Mouse (Mus musculus): Measurements from ENCODE around the gene Cep95. TPM values are rescaled to one million over a fixed set of nuclear protein-coding genes. Genes with fewer than 3 reads are reported as not detected.
"Not testable (repeated sequence)": the region's sequence is repeated elsewhere in the genome, so short reads cannot be mapped to it uniquely, and the experiment has no call there.

Gene Cep95
- polyA plus RNA-seq (2012; rRNA removed): 14.0 and 15.4 TPM in 2 replicates

DNA sequence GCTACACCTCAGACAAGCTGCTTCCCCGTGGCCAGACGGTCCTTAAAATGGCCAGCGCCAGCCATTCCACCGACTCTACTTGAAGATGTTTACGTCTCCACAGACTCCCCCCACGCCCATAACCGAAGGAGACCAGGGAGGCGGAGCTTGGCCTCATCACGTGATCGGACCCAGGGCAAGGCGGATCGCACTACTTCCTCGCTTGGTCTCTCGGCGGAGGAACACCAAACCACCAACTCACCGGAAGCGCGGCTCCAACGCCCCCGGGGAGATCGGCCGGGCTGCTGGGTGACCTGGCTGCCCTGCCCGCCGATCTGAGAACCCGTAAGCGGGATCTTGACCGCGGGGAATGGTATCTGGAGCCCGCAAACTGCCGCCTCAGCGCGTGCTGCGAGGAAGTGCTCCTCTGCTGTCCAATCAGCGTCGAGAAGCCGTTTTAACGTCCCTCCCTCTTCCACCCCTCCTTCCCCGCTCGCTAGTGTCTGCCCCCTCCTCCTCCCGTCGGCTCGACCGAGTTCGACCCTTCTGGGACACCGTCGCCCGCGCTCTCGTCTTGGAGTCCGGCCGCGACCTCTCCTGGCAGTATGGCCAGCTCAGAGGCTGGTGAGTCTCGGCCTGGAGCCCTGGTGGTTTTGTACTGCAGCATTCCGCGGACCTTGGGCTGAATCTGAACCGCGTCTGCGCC is at the start of gene Cep95, which contains the start of gene Ddx5:
Gene Cep95, plus strand, starts transcription at position 478 of the 685 bp plus-strand sequence.
Gene Ddx5, minus strand, starts transcription at position 411 of the 685 bp plus-strand sequence.
- peak; percentile 97 for DNase-seq (ENCODE audit: low spot score)

DNA sequence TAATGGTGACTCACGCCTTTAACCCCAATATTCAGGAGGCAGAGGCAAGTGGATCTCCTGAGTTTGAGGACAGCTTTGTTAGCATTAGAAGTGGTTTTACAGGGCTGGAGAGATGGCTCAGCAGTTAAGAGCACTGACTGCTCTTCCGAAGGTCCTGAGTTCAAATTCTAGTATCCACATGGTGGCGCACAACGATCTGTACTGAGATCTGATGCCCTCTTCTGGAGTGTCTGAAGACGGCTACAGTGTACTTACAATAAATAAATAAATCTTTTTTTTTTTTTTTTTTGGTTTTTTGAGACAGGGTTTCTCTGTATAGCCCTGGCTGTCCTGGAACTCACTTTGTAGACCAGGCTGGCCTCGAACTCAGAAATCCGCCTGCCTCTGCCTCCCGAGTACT is 48.3 kb upstream of the Cep95 start:
- not testable (repeated sequence) for DNase-seq (ENCODE audit: low spot score)

DNA sequence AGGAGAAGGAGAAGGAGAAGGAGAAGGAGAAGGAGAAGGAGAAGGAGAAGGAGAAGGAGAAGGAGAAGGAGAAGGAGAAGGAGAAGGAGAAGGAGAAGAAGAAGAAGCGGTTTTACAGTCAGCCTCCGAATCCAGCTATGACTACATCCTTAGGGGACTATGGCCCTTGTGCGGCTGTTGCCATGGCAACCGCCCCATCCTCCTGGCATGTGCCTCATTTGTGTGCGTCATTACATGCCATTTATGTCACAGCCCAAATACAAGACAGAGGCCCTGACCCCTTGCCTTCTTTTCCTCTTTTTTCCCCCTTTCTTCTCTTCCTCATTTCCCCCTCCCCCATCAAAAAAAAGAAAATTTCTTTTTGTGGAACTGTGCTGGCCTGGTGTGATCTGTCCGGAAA is 47.8 kb upstream of the Cep95 start:
- no peak for DNase-seq (ENCODE audit: low spot score)

DNA sequence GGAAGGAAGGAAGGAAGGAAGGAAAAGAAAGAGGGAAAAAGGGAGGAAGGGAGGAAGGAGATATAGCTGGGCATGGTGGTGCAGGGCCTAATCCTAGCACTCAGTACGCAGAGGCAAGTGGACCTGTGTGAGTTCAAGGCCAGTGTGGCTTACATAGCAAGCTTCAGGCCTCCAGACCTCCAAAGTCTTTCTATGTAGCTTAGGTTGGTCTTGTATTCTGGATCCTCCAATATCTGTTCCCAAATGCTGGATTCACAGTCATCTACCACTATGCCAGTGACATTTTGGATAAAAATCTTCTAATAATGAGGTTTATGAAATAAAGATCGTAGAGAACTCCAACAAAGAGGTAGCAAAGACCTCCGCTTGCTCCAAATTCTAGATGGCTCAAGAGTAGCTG is 47.2 kb upstream of the Cep95 start:
- DNase-seq (ENCODE audit: low spot score): no peak

DNA sequence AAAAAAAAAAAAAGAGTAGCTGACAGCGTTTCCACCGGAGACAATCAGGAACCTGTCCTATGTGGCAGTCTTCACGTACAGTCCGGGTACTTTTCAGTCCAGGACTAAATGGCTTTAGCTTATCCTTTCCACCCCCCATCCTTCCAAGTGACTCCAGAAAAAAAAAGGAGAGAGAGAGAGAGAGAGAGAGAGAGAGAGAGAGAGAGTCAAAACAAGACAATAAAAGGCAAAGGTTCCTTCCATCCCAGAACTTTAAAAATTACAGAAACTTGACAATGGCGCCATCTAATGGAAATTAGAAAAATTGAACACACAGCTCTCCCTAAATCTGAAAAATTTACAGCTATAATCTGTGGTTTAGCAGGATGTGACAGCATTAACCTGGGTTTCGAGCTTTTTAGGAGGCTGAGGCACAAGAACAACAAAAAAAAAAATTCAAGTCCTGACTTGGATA is 46.6 kb upstream of the Cep95 start:
- DNase-seq (ENCODE audit: low spot score): no peak

DNA sequence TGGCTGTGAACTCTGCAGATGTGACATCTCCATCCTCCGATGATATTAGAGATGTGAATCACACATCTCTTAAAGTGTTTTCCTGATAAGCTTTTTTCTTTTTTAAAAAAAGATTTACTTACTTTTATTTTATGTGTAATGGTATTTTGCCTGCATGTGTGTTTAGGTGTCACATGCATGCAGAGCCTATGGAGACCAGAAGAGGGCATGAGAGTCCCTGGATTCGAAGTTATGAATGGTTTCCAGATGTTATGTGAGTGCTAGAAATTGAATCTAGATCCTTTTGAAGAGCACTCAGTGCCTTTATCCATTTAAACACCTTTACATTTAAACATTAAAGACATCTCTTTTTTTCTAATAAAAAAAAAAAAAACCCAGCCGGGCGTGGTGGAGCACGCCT is 44.1 kb upstream of the Cep95 start:
- no peak for DNase-seq (ENCODE audit: low spot score)

DNA sequence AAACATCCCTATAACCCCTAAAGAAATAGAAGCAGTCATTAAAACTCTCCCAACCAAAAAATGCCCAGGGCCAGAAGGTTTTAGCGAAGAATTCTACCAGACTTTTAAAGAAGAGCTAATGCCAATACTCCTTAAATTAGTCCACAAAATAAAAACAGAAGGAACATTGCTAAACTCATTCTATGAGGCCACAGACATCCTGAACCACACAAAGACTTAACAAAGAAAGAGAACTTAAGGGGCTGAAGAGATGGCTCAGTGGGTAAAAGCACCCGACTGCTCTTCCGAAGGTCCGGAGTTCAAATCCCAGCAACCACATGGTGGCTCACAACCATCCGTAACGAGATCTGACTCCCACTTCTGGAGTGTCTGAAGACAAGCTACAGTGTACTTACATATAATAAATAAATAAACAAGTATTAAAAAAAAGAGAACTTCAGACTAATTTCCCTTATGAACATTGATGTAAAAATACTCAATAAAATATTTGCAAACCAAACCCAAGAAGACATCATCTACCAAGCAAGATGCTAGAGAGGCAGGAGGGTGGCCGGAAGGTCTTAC is 39.4 kb upstream of the Cep95 start:
- not testable (repeated sequence) for DNase-seq (ENCODE audit: low spot score)

DNA sequence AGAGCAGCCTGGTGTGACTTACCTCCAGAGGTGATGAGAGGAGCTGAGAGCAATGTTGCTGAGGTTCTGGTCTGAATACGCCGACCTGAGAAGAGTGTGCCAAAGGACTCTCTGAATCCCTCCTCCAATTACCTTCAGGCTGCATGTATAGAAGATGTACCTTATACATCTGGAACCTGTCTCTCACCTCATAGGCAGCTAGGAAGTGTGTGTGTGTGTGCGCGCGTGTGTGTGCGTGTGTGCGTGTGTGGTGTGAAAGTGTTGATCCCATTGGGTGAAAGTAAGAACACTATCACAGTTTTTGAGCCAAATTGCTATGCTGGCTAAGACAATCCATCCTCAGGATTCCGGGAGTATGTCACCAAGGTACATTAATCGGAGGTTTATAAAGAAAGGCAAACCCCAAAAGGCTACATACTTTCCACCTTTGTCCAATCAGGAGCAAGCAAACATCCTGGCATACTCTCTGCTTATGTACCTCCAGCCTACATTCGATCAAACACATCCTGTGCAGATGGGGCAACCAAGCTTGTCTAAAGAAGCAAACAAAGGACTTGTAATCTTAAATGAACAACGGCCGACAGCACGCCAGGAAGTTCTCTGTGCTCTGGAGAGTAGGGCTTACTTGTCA is 38.8 kb upstream of the Cep95 start, which contains the start of gene Pecam1:
Gene Pecam1, minus strand, starts transcription at position 508 of the 631 bp plus-strand sequence.
- DNase-seq (ENCODE audit: low spot score): no peak

DNA sequence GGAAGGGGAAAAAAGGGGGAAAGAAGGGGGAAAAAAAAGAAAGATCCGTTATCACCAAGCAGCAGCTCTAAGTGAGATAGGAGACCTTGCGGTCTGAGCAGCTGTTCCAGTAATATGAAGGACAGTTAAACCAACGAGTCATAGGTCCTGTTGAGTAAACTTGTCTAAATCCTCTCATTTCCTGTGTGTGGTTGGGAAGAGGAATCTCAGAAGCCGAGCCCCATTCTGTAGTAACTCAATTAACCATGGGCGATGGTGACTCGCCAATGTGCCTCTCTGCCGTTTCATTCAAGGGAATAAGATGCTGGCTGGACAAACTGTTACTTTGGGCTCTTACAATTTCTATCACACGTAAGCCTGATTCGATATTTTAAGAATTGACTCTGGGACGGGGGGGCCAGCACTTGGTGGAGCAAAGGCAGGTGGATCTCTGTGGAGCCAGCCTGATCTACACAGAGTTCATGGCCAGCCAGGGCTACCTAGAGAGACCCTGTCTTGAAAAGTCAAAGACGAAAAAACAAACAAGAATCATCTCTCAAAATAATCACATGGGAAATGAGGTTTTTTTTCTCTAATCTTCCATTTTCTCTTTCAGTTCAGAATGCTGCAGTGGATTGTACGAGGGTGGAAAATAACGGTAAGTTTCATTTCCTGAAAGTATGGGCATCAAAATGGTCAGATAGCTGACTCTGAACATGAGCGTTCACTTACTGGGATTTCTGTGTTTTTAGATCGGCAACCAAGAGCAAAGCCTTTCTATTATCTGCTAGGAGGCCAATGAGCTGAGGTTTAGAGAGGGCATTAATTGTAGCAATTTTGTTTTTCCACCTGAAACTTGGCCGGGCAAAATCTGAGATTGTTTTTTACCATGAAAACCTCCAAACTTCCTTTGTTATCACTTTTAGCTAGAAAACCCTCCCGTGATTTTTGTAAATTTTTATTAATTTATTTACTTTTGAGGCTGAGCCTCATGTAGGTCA is 37.7 kb upstream of the Cep95 start, which contains the start of gene Milr1:
Gene Milr1, plus strand, starts transcription at position 188 of the 980 bp plus-strand sequence.
- DNase-seq (ENCODE audit: low spot score): no peak

DNA sequence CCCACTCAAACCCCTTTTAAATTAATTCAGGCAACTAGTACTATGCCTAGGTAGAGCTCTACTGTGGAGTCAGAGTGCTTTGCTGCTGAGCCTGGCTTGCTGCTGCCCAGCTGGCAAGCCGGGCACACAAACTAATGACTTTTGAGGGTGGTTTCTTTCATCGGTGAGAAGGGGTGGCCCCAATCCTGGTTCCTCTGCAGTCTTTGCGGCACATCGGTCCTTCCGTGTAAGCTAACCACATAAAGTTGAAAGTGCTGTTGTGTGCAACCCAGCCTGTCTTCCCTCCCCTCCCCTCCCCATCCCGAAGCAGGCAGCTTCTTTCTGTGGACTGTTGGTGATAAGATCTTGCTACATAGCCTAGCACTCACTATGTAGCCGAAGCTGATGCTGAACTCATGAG is 36.9 kb upstream of the Cep95 start:
- no peak for DNase-seq (ENCODE audit: low spot score)

DNA sequence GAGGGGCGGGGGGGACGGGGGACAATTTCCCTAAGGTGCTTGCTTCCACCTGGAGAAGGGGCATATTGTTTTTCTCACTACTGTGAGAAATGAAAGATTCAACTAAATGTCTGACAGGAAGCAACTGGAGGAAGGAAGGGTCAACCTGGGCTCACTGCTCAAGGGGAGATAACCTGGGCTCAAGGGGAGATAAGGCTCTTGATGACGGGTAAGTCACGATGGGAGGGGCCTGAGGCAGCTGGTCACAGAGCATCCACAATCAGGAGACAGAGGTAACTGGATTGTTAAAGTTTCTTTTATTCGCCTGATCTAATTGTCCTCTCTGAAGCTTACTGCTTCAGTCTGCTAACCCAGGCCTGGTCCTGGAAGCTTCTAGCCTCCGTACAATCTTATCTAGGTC is 35.7 kb upstream of the Cep95 start:
- DNase-seq (ENCODE audit: low spot score): no peak

DNA sequence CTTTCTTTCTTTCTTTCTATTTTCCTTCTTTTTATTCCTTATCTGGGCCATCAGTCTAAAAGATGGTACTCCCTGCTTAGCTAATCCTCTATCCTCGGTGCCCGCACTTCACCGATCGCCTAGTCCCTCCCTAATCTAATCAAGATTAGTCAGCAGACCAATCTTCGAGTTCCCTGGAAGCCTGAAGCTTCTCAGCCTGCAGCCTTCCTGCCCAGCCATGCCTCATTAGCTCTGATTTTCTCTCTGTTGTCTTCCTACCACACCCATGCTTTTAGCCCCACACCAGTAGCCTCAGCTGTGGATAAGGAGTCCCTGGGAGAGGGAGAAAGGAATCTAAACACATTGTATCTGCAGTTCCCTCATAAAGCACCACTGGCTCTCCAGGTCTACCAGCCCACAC is 33.5 kb upstream of the Cep95 start:
- no peak for DNase-seq (ENCODE audit: low spot score)

DNA sequence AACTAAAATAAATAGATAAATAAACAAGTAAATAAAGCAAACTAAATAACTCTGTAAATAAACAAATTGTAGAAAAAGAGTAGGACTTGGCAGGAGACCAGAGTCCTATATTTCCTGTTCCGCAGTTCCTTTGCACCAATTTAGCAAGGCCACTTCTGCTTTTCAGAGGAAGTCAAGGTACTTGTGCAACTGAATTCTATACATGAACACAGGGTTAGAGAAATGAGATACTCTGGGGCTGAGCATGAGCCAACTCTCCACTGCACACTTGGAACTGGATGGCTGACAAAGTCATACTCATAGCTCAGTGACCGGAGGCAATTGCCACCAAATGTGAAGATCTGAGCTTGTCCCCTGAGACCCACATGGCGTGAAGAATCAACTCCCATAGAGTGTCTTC is 30.0 kb upstream of the Cep95 start:
- DNase-seq (ENCODE audit: low spot score): no peak

DNA sequence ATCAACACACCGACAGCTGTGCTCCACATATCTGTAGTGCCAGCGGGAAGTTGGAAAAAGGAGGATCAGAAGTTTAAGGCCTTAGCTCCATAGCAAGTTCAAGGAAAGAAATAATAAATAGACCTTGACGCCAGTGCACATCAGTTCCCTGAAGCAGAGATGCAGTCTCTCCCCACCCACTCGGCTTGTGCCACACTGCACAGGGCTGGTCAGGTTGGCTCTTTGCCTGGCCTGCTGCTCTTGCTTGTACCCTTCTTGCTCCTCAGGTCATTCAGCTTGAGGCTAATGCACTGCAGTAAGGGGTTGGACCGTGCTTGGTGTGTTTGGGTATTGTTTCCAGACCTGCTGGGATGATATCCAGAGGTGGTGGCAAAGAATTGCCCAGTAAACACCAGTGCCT is 28.5 kb upstream of the Cep95 start:
- DNase-seq (ENCODE audit: low spot score): no peak

DNA sequence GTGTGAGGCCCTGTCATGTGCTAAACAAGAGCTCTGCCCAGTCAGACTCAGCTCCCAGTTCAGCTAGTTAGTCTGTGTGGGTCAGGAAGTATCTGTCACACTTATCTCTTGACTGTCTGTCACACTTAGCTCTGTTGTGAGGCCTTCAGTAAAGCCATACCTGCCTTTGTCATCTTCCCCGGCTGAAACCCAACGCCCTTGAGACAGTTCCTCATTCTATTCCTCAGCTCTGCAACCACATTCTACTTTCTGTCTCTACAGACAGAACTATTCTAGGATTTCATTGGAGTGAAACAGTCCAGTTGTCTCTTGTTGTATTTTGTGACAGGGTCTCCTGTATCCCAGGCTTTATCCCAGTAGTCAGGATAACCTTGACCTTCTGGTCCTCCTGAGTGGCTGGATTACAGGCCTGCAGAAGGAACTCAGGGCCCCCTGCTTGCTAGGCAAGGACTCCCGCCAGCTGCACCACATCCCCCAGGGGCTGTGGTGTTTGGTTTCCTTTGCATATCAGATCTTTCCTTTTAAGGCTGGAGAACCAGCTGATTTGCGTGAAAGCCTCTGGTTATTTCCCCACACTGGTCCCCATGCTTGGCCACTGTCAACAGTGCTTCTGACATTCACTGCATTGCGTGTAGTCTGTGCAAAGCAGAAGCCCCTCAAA is 26.8 kb upstream of the Cep95 start:
- no peak for DNase-seq (ENCODE audit: low spot score)

DNA sequence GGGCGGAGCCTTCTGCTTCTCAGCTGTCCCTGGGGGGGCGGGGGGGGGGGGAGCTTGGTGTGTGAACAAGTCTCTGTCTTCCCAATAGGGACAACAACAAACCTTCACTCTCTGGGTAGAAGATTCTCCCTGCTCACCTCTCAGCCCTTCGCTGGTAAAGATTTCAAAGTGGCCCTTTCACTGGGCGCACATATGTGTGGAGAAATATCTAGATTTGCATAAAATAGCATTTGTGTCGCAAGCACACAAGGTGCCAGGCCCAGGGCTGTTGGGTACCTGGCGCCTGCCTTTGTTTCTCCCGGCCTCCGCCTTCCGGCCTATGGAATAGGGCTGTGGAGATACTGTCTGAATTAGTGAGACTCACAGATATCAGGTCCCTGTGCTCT is 26.3 kb upstream of the Cep95 start:
- DNase-seq (ENCODE audit: low spot score): no peak

DNA sequence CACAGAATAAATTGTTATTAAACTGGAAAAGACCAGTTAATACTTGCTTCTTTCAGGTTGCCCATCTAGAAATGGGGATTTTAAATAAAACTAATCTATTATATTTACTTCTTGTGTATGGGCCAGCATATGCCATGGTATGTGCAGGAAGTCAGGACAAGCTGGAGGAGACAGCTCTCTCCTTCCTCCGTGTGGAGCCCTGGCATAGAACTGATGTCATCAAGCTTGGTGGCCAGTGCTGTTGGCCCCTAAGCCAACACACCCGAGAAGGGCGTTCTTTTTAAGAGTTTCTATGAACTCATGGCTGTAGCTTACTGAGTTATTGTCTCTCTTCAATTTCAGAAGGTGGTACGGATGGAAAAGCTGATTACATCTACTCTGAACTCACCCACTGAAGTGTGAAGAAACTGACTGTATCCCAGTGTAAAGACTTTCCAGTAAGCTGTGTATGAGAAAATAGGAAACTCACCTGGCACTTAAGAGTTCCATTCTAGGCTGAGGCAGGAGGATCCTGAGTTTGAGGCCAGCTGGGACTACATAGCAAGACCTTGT is 22.4 kb upstream of the Cep95 start:
- DNase-seq (ENCODE audit: low spot score): no peak

DNA sequence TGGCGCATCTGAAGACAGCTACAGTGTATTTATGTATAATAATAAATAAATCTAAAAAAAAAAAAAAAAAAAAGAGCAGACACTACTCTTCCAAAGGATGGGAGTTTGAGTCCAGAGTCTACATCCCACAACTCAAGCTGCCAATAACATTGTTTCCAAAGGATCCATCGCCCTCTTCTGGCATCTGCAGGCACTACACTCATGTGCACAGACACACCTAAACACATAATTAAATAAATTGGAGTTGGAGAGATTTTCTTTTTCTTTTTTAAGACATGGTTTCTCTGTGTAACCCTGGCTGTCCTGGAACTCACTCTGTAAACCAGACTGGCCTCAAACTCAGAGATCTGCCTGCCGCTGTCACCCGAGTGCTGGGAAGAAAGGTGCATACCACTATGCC is 21.5 kb upstream of the Cep95 start:
- peak; percentile 3 for DNase-seq (ENCODE audit: low spot score)

DNA sequence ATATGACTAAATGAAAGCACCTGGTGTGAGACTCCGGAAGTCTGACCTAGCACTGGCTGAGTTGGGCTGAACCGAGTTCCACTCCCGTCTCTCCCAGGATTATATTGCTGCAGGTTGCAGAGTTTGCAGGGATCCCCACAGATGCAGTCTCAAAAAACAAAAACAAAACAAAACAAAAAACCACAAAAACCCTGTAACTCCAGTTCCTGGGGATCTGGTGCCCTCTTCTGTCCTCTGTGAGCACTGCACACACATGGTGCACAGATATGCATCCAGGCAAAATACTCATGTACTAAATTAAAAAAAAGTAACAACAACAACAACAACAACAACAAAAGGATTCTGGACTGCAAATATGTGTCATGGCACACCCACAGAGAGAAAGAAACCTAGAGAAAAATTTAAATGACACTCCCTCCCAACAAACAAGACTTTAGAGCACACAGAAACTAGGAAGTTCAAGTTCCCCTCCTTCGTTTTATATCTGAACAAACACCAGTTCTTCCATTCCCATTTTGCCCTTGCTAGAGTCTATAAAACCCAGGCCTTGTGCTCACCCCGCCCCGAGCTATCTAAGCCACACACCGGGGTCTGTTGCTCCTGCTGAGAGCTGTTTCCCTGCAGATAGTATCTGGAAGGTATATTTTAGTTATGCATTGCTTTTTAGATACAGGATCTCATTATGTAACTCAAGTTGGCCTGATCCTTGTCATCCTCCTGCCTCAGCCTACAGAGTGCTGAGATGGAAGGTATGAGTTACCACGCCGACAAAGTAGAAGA is 18.7 kb upstream of the Cep95 start:
- DNase-seq (ENCODE audit: low spot score): no peak

DNA sequence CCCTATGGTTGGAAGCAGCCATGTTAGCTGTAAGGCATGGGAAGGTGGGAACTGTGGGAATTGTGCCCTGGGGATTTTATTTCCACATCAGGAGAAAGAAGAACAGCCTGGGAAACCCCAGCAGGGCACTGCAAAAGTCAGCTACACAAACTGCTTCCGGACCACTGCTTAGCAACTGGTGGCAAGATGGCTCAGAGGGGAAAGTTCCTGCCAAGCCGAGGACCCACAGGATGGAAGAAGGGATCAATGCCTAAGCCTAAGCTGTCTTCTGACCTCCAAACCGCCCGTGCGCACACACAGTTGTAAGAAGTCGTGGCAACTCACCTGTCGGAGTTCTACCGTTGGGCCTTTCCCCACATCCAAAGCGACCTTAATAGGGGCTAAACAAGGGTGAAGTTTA is 16.0 kb upstream of the Cep95 start:
- DNase-seq (ENCODE audit: low spot score): no peak

All from urinary bladder, adult 2 months (tissue).